Mouse (Mus musculus) MEL (cell line): ENCODE results near the gene Trp53tg5.

Source experiments
- BHLHE40 ChIP-seq: IDR thresholded peaks from 2 replicates; pipeline ENCODE4 v1.6.1; 2012; ENCODE audit warnings: low read depth, mild to moderate bottlenecking, inconsistent platforms, low read length, improper control_type of control experiment, borderline replicate concordance
- CTCF ChIP-seq, 3 experiments: IDR thresholded peaks in 2 of 3; conservative IDR thresholded peaks in 1 of 3; 2 replicates each; pipeline ENCODE4 v1.5.1; 2011 to 2012; ENCODE audit warnings: low read length in 3 of 3, low read depth in 2 of 3, mild to moderate bottlenecking in 2 of 3, improper control_type of control experiment in 1 of 3, inconsistent platforms in 1 of 3, mixed read lengths in 1 of 3, moderate library complexity in 1 of 3; ENCODE audit not compliant: control insufficient read depth in 1 of 3, insufficient read depth in 1 of 3, poor library complexity in 1 of 3, severe bottlenecking in 1 of 3
- KAT2A ChIP-seq: conservative IDR thresholded peaks from 2 replicates; pipeline ENCODE4 v1.6.1; 2012; ENCODE audit warnings: low read depth, low read length, improper control_type of control experiment, inconsistent platforms
- MYC ChIP-seq: IDR thresholded peaks from 2 replicates; pipeline ENCODE4 v1.6.1; 2011; ENCODE audit warnings: low read depth, mild to moderate bottlenecking, low read length, improper control_type of control experiment, moderate library complexity
- NELFE ChIP-seq: IDR thresholded peaks from 2 replicates; pipeline ENCODE4 v1.6.1; 2011; ENCODE audit warnings: low read depth, low read length, improper control_type of control experiment
- POLR2A ChIP-seq, 2 experiments: IDR thresholded peaks; 2 replicates each; pipeline ENCODE4 v1.6.1; 2011 to 2012; ENCODE audit warnings: low read length in 2 of 2, mild to moderate bottlenecking in 2 of 2, control low read depth in 1 of 2, improper control_type of control experiment in 1 of 2, low read depth in 1 of 2, moderate library complexity in 1 of 2; ENCODE audit not compliant: control insufficient read depth in 1 of 2, insufficient read depth in 1 of 2, poor library complexity in 1 of 2
- POLR2AphosphoS2 ChIP-seq: IDR thresholded peaks from 2 replicates; pipeline ENCODE4 v1.6.1; 2011; ENCODE audit warnings: low read length, improper control_type of control experiment
- RCOR1 ChIP-seq: IDR thresholded peaks from 2 replicates; pipeline ENCODE4 v1.6.1; 2012; ENCODE audit warnings: low read depth, mild to moderate bottlenecking, inconsistent platforms, low read length, improper control_type of control experiment
- UBTF ChIP-seq: IDR thresholded peaks from 2 replicates; pipeline ENCODE4 v1.6.1; 2012; ENCODE audit warnings: low read depth, mild to moderate bottlenecking, inconsistent platforms, low read length, improper control_type of control experiment, moderate library complexity, borderline replicate concordance; ENCODE audit not compliant: insufficient read depth
- USF2 ChIP-seq, 2 experiments: IDR thresholded peaks; 2 replicates each; pipeline ENCODE4 v1.6.1; 2011 to 2012; ENCODE audit warnings: improper control_type of control experiment in 2 of 2, low read length in 2 of 2, borderline replicate concordance in 1 of 2, inconsistent platforms in 1 of 2, low read depth in 1 of 2, mild to moderate bottlenecking in 1 of 2; ENCODE audit not compliant: insufficient read depth in 1 of 2

GRCm38 (mm10) chr2:164485681-164486257 is 12.2 kb upstream of the Trp53tg5 start, which contains the start of gene Dbndd2:
- TF ChIP-seq POLR2AphosphoS2 (no peak), CTCF (IDR thresholded peaks at IDR 0.05 in 2 of 3, conservative IDR thresholded peaks at IDR 0.05 in 1 of 3; ENCODE audit: control insufficient read depth in 1 of 3, insufficient read depth in 1 of 3, low read depth in 2 of 3, low read length in 3 of 3, poor library complexity in 1 of 3, severe bottlenecking in 1 of 3) (no peak), MYC (no peak), KAT2A (no peak), UBTF (no peak), POLR2A (IDR thresholded peaks at IDR 0.05; ENCODE audit: control insufficient read depth in 1 of 2, insufficient read depth in 1 of 2, low read depth in 1 of 2, low read length in 2 of 2, poor library complexity in 1 of 2) (no peak), BHLHE40 (no peak), RCOR1 (no peak), USF2 (IDR thresholded peaks at IDR 0.05; ENCODE audit: borderline replicate concordance in 1 of 2, insufficient read depth in 1 of 2, low read depth in 1 of 2, low read length in 2 of 2) (no peak), NELFE (no peak)
